Mouse (Mus musculus): Measurements from ENCODE around the gene 1600014C23Rik. TPM values are rescaled to one million over a fixed set of nuclear protein-coding genes. Genes with fewer than 3 reads are reported as not detected.

Gene 1600014C23Rik
- polyA plus RNA-seq, 1 experiment, result 0.54 TPM

GRCm38 (mm10) chr17:45695227-45696120 is 38.2 kb downstream of the 1600014C23Rik start:
- DNase-seq, result no peak

DNA sequence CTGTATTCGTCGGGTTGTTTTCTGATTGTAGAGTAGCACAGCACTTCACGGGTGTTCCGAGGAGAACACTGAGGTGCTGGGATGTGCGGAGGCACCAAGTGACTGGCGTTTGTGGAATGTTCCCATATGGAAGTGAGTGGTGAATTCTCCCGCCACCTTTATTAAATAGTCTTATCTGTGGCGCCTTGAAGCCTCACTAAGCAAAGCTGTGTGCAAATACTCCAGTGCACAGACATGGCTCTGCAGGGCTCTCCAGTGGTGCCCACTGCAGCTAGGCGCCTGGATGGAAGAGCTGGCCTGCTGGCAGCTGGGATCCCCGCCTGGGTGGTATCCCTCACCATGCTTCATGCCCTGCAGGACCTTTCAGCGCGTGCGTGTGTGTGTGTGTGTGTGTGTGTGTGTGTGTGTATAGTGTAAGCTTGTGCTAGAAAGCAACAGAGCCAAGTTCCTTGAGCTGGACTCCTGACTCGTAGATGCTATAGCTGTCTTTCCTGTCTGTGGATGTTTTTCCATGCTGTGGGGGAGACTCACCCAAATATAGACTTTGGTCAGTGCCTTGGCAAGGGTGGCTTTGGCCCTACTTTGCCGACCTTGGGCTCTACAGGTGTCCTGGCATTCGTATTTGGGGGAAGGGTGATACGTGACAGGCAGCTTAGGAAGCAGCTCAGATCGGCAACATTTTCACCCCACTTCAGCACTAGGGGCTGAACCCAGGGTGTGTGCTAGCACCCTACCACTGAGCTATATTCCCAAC is 39.7 kb downstream of the 1600014C23Rik start:
- no peak for DNase-seq
- Histone ChIP-seq H3K27ac (ENCODE audit: insufficient read depth, low read length) (no peak overlapping the region), H3K4me1 (ENCODE audit: control insufficient read depth, insufficient read depth, low read length) (peaks cover 7% of the 10 kb centered on the region), H3K4me3 (replicated peaks; ENCODE audit: insufficient read depth, low read depth, low read length) (no peak overlapping the region), H3K27me3 (ENCODE audit: control insufficient read depth, insufficient read depth, low read length) (no peaks in the 10 kb centered on the region)
- TF ChIP-seq CTCF (IDR thresholded peaks at IDR 0.05; ENCODE audit: borderline replicate concordance, insufficient read depth, low read depth, low read length) (no peak), POLR2A (IDR thresholded peaks at IDR 0.05; ENCODE audit: borderline replicate concordance, insufficient read depth, low read length) (no peak)
- 58% methylated on average over 18 of the region's 18 CpGs for WGBS

More at GRCm38 (mm10) chr17:45695227-45696120, 38.2 kb downstream of the 1600014C23Rik start:
- Histone ChIP-seq H3K27ac (ENCODE audit: insufficient read depth, low read length) (no peak overlapping the region), H3K4me3 (replicated peaks; ENCODE audit: insufficient read depth, low read depth, low read length) (no peak overlapping the region), H3K27me3 (ENCODE audit: control insufficient read depth, insufficient read depth, low read length) (no peaks in the 10 kb centered on the region), H3K4me1 (ENCODE audit: control insufficient read depth, insufficient read depth, low read length) (peaks cover 13% of the 10 kb centered on the region)
- TF ChIP-seq POLR2A (IDR thresholded peaks at IDR 0.05; ENCODE audit: borderline replicate concordance, insufficient read depth, low read length), result no peak
- no peak for TF ChIP-seq CTCF (IDR thresholded peaks at IDR 0.05; ENCODE audit: borderline replicate concordance, insufficient read depth, low read depth, low read length)
- 73% methylated on average over 23 of the region's 23 CpGs for WGBS

DNA sequence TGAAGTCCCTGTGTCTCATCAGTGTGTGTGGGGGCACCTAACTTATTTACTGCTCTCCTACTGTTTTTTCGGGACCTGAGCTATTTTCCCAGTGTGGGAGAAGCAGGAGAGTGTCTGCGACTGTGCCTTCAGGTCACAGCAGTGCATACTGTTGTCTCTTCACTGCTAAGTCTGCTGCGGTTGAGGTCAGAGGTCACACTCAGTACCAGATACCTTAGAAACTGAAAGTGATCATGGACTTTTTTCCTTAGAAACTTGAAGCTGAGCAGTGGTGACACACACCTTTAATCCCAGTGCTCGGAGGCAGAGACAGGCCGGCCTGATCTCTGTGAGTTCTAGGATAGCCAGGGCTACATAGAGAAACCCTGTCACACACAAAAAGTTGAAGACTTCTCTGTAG is 41.5 kb downstream of the 1600014C23Rik start:
- no peak for DNase-seq
- no peaks in the 10 kb centered on the region for H3K27me3 ChIP-seq (ENCODE audit: control insufficient read depth, insufficient read depth, low read length)
- TF ChIP-seq CTCF (IDR thresholded peaks at IDR 0.05; ENCODE audit: borderline replicate concordance, insufficient read depth, low read depth, low read length), result no peak
- no peak for TF ChIP-seq POLR2A (IDR thresholded peaks at IDR 0.05; ENCODE audit: borderline replicate concordance, insufficient read depth, low read length)
- no peak overlapping the region for H3K4me3 ChIP-seq (replicated peaks; ENCODE audit: insufficient read depth, low read depth, low read length)
- peaks cover 8% of the 10 kb centered on the region for H3K4me1 ChIP-seq (ENCODE audit: control insufficient read depth, insufficient read depth, low read length)
- WGBS, result 87% methylated on average over 5 of the region's 5 CpGs
- no peak overlapping the region for H3K27ac ChIP-seq (ENCODE audit: insufficient read depth, low read length)

DNA sequence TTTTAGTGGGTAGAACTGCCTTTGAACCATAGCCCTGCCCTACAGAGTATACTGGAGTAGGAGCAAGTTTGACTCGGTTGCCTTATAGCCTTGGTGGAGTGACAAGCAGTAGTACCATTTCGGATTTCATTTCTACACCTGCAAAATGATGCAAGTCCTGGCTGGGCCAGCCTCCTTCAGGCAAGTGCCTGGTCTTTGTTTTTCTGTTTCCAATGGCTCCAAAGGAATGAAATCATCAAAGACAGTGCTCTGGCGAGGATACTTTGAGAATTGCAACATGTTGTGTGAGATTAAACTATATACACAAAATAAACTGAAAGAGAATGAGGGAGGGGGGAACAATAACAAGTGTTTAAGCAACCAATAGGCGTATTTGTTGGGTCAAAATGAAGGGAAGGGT is 43.6 kb downstream of the 1600014C23Rik start:
- H3K27ac ChIP-seq (ENCODE audit: insufficient read depth, low read length), result no peak overlapping the region
- H3K4me1 ChIP-seq (ENCODE audit: control insufficient read depth, insufficient read depth, low read length), result peaks cover 11% of the 10 kb centered on the region
- H3K4me3 ChIP-seq (replicated peaks; ENCODE audit: insufficient read depth, low read depth, low read length), result no peak overlapping the region
- TF ChIP-seq POLR2A (IDR thresholded peaks at IDR 0.05; ENCODE audit: borderline replicate concordance, insufficient read depth, low read length) (no peak), CTCF (IDR thresholded peaks at IDR 0.05; ENCODE audit: borderline replicate concordance, insufficient read depth, low read depth, low read length) (no peak)
- 88% methylated on average over 4 of the region's 4 CpGs for WGBS
- H3K27me3 ChIP-seq (ENCODE audit: control insufficient read depth, insufficient read depth, low read length), result no peaks in the 10 kb centered on the region
- no peak for DNase-seq

DNA sequence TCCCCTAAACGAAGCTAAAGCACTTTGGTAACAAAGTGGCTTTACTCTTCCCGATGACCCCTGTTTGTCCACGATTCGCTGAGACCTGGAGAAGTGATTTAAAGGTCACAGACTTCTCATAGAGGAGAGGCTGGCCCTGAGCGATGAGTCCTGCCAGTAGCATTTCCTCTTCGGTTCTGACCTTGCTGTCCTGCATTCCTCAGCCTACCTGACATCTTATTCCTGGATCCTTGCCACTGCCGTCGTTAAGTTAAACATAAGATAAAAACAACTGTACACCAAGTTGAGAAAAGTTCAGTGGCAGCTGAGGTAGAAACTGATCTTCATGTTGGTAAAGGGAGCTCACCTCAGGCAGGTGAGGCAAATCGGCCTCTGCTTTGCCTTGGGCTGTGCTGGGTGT is 44.5 kb downstream of the 1600014C23Rik start:
- TF ChIP-seq CTCF (IDR thresholded peaks at IDR 0.05; ENCODE audit: borderline replicate concordance, insufficient read depth, low read depth, low read length) (no peak), POLR2A (IDR thresholded peaks at IDR 0.05; ENCODE audit: borderline replicate concordance, insufficient read depth, low read length) (no peak)
- H3K4me3 ChIP-seq (replicated peaks; ENCODE audit: insufficient read depth, low read depth, low read length), result no peak overlapping the region
- H3K27me3 ChIP-seq (ENCODE audit: control insufficient read depth, insufficient read depth, low read length), result no peaks in the 10 kb centered on the region
- no peak overlapping the region for H3K27ac ChIP-seq (ENCODE audit: insufficient read depth, low read length)
- H3K4me1 ChIP-seq (ENCODE audit: control insufficient read depth, insufficient read depth, low read length), result peaks cover 6% of the 10 kb centered on the region
- no peak for DNase-seq
- 93% methylated on average over 9 of the region's 9 CpGs for WGBS

DNA sequence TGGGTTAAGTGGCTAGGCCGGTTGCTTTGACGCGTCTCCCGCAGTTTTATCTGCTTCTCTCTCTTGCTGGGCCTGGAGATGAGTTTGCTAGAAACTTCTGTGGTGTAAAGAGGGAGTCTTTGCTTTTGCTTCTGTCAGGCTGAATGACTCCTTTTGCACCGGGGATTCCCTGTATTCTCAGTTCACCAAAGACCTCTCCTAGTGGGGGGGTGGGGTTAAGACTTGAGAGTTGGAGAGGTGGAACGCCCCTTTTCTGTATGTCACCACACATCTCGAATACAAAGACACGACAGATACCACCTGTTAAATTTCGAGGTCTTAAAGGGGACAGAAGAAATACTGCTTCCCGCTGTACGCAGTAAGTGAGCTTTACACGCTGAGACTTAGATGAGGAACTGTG is 46.9 kb downstream of the 1600014C23Rik start, which contains the start of gene Tmem63b:
Gene Tmem63b (minus strand): TSS at position 190 of the 400 bp plus-strand sequence.
- DNase-seq, result no peak
- peak within 1 kb of the TSS; percentile 99 for H3K4me3 ChIP-seq (replicated peaks; ENCODE audit: insufficient read depth, low read depth, low read length)
- peaks cover 4% of the 10 kb centered on the region; the same call in 1 of the 2 replicates for H3K4me1 ChIP-seq (ENCODE audit: control insufficient read depth, insufficient read depth, low read length)
- WGBS, result 4% methylated on average over 12 of the region's 12 CpGs
- H3K27ac ChIP-seq (ENCODE audit: insufficient read depth, low read length), result peak within 1 kb of the TSS; percentile 79
- no peaks in the 10 kb centered on the region for H3K27me3 ChIP-seq (ENCODE audit: control insufficient read depth, insufficient read depth, low read length)
- TF ChIP-seq POLR2A (IDR thresholded peaks at IDR 0.05; ENCODE audit: borderline replicate concordance, insufficient read depth, low read length), result no peak
- no peak for TF ChIP-seq CTCF (IDR thresholded peaks at IDR 0.05; ENCODE audit: borderline replicate concordance, insufficient read depth, low read depth, low read length)

GRCm38 (mm10) chr17:45686093-45686619 is 47.5 kb downstream of the 1600014C23Rik start, which contains the start of gene Mrpl14:
Gene Mrpl14 (plus strand): TSS chr17:45686322.
- H3K27me3 ChIP-seq (ENCODE audit: control insufficient read depth, insufficient read depth, low read length), result no peaks in the 10 kb centered on the region
- WGBS, result 1% methylated on average over 49 of the region's 50 CpGs

More at GRCm38 (mm10) chr17:45686093-45686619, 47.5 kb downstream of the 1600014C23Rik start, which contains the start of gene Mrpl14:
- TF ChIP-seq POLR2A (IDR thresholded peaks at IDR 0.05; ENCODE audit: borderline replicate concordance, insufficient read depth, low read length) (peak; percentile 75), CTCF (IDR thresholded peaks at IDR 0.05; ENCODE audit: borderline replicate concordance, insufficient read depth, low read depth, low read length) (no peak)
- peak; percentile 89 to 93 for DNase-seq
- Histone ChIP-seq H3K4me1 (ENCODE audit: control insufficient read depth, insufficient read depth, low read length) (peaks cover 4% of the 10 kb centered on the region; the same call in 1 of the 2 replicates), H3K27ac (ENCODE audit: insufficient read depth, low read length) (peak within 1 kb of the TSS; percentile 79), H3K4me3 (replicated peaks; ENCODE audit: insufficient read depth, low read depth, low read length) (peak within 1 kb of the TSS; percentile 99)

Data from cerebellum, adult 2 months (tissue).